Mouse (Mus musculus): ENCODE data around the gene Card11. TPM values are rescaled to one million over a fixed set of nuclear protein-coding genes. Genes with fewer than 3 reads are reported as not detected.

Card11 gene
- polyA plus RNA-seq, 1 experiment from 2014 or later = 0.25 TPM

DNA sequence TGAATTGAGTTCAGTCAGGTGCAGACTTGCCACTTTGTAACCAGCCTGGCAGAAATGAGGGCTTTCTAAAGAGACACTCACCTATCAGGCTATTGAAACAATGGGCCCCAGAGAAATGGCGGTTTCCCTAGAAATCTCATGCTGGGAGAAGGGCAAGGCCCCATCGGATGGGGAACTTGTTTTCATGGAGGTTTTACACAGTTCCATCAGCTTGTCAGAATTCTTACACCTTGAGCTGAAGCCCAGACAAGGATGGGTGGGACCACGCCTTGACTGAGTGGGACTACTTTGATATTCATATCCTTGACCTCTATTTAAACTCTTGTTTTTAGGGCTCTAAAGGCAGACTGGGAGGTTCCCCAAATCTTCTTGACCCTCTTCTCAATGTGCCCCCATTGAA is 33.9 kb upstream of the Card11 start:
- ATAC-seq (replicated peaks; ENCODE audit: insufficient number of reproducible peaks, low FRiP score, low TSS enrichment, low read depth) (no peak), DNase-seq (ENCODE audit: low spot score) (no peak)
- H3K4me3 ChIP-seq (ENCODE audit: low read depth, low read length) = no peak overlapping the region
- no peak overlapping the region for H3K4me2 ChIP-seq (ENCODE audit: low read depth, low read length)
- no peak overlapping the region for H3K27ac ChIP-seq (replicated peaks; ENCODE audit: low read depth, low read length)
- no peaks in the 10 kb centered on the region for H3K36me3 ChIP-seq (replicated peaks; ENCODE audit: control insufficient read depth, insufficient read depth, low read depth, low read length)
- H3K9ac ChIP-seq (replicated peaks; ENCODE audit: low read length) = no peak overlapping the region
- 81% methylated on average over 3 of the region's 3 CpGs for WGBS
- no peaks in the 10 kb centered on the region for H3K27me3 ChIP-seq (ENCODE audit: control insufficient read depth, insufficient read depth, low read length)
- no peaks in the 10 kb centered on the region for H3K9me3 ChIP-seq (replicated peaks; ENCODE audit: control insufficient read depth, low read length)
- H3K4me1 ChIP-seq (ENCODE audit: control insufficient read depth, insufficient read depth, low read length) = no peaks in the 10 kb centered on the region

DNA sequence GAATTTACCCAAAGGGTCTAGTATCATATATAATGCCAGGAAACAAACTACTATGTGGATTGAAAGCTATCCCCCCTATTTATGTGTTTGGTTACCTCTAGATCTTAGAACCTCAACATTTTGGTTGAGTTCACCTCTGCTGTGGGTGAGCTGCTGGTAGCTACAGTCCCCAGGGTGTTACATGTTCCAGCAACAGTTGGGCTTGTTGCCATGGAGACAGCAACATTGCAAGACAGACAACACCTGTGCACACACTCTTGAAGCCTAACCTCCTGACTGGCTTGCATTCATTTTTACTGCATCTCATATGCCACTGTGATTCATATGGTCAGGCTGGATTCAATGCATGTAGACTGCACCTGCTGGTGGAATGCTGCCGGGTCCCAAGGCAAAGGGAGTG is 32.6 kb upstream of the Card11 start:
- Histone ChIP-seq H3K9me3 (replicated peaks; ENCODE audit: control insufficient read depth, low read length) (no peaks in the 10 kb centered on the region), H3K4me3 (ENCODE audit: low read depth, low read length) (no peak overlapping the region), H3K36me3 (replicated peaks; ENCODE audit: control insufficient read depth, insufficient read depth, low read depth, low read length) (no peaks in the 10 kb centered on the region), H3K27ac (replicated peaks; ENCODE audit: low read depth, low read length) (no peak overlapping the region), H3K9ac (replicated peaks; ENCODE audit: low read length) (no peak overlapping the region), H3K4me2 (ENCODE audit: low read depth, low read length) (no peak overlapping the region), H3K27me3 (ENCODE audit: control insufficient read depth, insufficient read depth, low read length) (no peaks in the 10 kb centered on the region), H3K4me1 (ENCODE audit: control insufficient read depth, insufficient read depth, low read length) (no peaks in the 10 kb centered on the region)
- DNase-seq (ENCODE audit: low spot score) (no peak), ATAC-seq (replicated peaks; ENCODE audit: insufficient number of reproducible peaks, low FRiP score, low TSS enrichment, low read depth) (no peak)
- 81% methylated on average over 1 of the region's 1 CpGs for WGBS

DNA sequence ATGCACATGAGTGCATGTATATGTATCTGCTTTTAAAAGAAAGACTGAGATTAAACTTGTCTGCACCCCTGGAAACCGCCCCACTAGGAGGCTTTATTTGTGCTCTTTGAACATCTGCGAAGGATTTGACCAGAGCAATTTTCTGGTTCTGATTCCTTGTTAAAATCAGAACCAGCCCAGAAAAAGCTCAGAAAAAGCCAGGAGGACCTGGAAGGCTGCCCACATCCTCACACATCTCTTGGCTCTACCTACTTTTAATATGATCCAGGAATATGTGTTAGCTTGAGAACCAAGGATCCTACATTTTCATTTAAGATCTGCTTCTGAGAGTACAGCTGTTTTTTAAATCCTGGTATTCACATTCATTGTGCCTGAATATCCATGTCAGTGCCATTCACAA is 29.0 kb upstream of the Card11 start:
- 90% methylated on average over 2 of the region's 2 CpGs for WGBS
- no peak for DNase-seq (ENCODE audit: low spot score)

DNA sequence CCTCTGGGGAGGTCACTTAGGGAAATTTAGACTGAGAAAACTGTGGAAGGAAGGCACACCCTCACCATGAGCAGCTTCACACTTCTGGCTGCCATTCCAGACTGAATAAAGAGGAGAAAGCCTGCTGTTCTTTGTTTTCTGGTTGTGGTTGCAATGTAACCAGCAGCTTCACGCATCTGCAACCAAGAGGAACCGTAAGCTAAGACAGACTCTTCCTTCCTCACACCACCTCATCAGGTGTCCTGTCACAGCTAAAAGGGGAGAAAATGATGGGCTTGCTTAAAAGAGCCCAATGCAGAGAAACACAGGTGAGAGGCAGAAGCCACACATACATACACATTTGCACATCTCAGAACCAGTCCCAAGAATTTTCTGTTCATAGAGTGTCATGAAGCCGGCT is 25.3 kb upstream of the Card11 start:
- Histone ChIP-seq H3K4me1 (ENCODE audit: control insufficient read depth, insufficient read depth, low read length) (no peaks in the 10 kb centered on the region), H3K36me3 (replicated peaks; ENCODE audit: control insufficient read depth, insufficient read depth, low read depth, low read length) (no peaks in the 10 kb centered on the region), H3K4me3 (ENCODE audit: low read depth, low read length) (no peak overlapping the region), H3K4me2 (ENCODE audit: low read depth, low read length) (no peak overlapping the region), H3K9me3 (replicated peaks; ENCODE audit: control insufficient read depth, low read length) (no peaks in the 10 kb centered on the region), H3K9ac (replicated peaks; ENCODE audit: low read length) (no peak overlapping the region), H3K27ac (replicated peaks; ENCODE audit: low read depth, low read length) (no peak overlapping the region), H3K27me3 (ENCODE audit: control insufficient read depth, insufficient read depth, low read length) (no peaks in the 10 kb centered on the region)
- no peak for DNase-seq (ENCODE audit: low spot score)
- 92% methylated on average over 3 of the region's 3 CpGs for WGBS
- no peak for ATAC-seq (replicated peaks; ENCODE audit: insufficient number of reproducible peaks, low FRiP score, low TSS enrichment, low read depth)

More for the DNA sequence above, 29.0 kb upstream of the Card11 start:
- Histone ChIP-seq H3K9ac (replicated peaks; ENCODE audit: low read length) (no peak overlapping the region), H3K4me1 (ENCODE audit: control insufficient read depth, insufficient read depth, low read length) (no peaks in the 10 kb centered on the region), H3K4me2 (ENCODE audit: low read depth, low read length) (no peak overlapping the region), H3K4me3 (ENCODE audit: low read depth, low read length) (no peak overlapping the region), H3K27me3 (ENCODE audit: control insufficient read depth, insufficient read depth, low read length) (no peaks in the 10 kb centered on the region), H3K9me3 (replicated peaks; ENCODE audit: control insufficient read depth, low read length) (no peaks in the 10 kb centered on the region), H3K36me3 (replicated peaks; ENCODE audit: control insufficient read depth, insufficient read depth, low read depth, low read length) (no peaks in the 10 kb centered on the region), H3K27ac (replicated peaks; ENCODE audit: low read depth, low read length) (no peak overlapping the region)
- no peak for ATAC-seq (replicated peaks; ENCODE audit: insufficient number of reproducible peaks, low FRiP score, low TSS enrichment, low read depth)

DNA sequence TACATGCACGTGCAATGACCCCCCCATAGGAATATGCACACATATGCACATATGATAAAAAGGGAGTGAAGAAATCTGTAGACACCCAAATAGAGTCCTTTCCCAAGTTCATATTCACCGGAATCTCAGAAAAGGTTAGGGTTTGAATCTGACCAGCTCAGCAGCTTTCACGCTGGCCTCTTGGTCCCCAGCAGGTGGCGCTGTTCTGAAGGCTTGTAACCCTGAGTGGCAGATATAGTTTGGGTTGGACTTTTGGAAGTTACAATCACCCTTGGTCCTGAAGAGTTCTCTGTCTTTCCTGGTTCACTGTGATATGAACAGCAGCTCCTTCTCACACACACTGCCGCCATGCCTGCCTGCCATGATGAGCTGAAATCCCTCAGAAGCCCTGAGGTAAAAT is 24.1 kb upstream of the Card11 start:
- 66% methylated on average over 5 of the region's 5 CpGs for WGBS
- H3K4me1 ChIP-seq (ENCODE audit: control insufficient read depth, insufficient read depth, low read length) = no peaks in the 10 kb centered on the region
- ATAC-seq (replicated peaks; ENCODE audit: insufficient number of reproducible peaks, low FRiP score, low TSS enrichment, low read depth) = no peak
- DNase-seq (ENCODE audit: low spot score) = no peak
- no peak overlapping the region for H3K27ac ChIP-seq (replicated peaks; ENCODE audit: low read depth, low read length)
- no peak overlapping the region for H3K9ac ChIP-seq (replicated peaks; ENCODE audit: low read length)
- H3K4me2 ChIP-seq (ENCODE audit: low read depth, low read length) = no peak overlapping the region
- no peaks in the 10 kb centered on the region for H3K27me3 ChIP-seq (ENCODE audit: control insufficient read depth, insufficient read depth, low read length)
- no peaks in the 10 kb centered on the region for H3K36me3 ChIP-seq (replicated peaks; ENCODE audit: control insufficient read depth, insufficient read depth, low read depth, low read length)
- H3K4me3 ChIP-seq (ENCODE audit: low read depth, low read length) = no peak overlapping the region
- no peaks in the 10 kb centered on the region for H3K9me3 ChIP-seq (replicated peaks; ENCODE audit: control insufficient read depth, low read length)

DNA sequence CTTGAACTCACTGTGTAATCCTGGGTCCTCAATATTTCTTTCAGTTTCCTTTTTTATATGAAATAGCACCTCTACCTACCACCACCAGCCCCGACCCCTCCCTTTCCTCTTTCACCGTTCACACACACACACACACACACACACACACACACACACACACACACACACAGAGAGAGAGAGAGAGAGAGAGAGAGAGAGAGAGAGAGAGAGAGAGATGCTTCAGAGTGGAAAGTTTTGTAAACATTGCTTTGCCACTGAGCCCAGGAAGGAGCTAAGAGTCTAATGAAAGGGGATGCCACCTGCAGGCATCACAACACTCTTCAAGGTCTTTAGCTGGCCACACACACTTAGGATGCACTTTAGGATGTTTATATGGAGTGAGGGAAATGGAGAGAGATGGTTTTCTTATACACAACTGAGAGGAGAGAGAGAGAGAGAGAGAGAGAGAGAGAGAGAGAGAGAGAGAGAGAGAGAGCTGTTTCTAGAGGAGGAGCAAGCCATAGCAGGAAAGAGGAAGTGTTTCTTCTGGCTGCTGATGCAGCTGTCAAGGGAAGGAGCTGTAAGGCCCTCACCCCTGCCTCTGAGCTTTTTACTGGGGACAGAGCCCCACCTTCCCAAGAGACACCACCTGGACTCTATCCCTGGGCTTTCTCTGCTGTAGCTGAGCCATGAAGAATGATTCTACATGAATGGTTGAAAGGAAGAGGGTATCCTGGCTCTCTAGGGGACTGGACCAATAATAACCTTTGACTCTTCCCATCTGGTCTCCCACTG is 17.7 kb upstream of the Card11 start:
- H3K27me3 ChIP-seq (ENCODE audit: control insufficient read depth, insufficient read depth, low read length) = no peaks in the 10 kb centered on the region
- DNase-seq (ENCODE audit: low spot score) = no peak
- H3K27ac ChIP-seq (replicated peaks; ENCODE audit: low read depth, low read length) = no peak overlapping the region
- H3K9ac ChIP-seq (replicated peaks; ENCODE audit: low read length) = no peak overlapping the region
- no peaks in the 10 kb centered on the region for H3K36me3 ChIP-seq (replicated peaks; ENCODE audit: control insufficient read depth, insufficient read depth, low read depth, low read length)
- H3K9me3 ChIP-seq (replicated peaks; ENCODE audit: control insufficient read depth, low read length) = no peaks in the 10 kb centered on the region
- H3K4me2 ChIP-seq (ENCODE audit: low read depth, low read length) = no peak overlapping the region
- no peak for ATAC-seq (replicated peaks; ENCODE audit: insufficient number of reproducible peaks, low FRiP score, low TSS enrichment, low read depth)
- no peak overlapping the region for H3K4me3 ChIP-seq (ENCODE audit: low read depth, low read length)
- no peaks in the 10 kb centered on the region for H3K4me1 ChIP-seq (ENCODE audit: control insufficient read depth, insufficient read depth, low read length)
- 89% methylated on average over 2 of the region's 2 CpGs for WGBS

DNA sequence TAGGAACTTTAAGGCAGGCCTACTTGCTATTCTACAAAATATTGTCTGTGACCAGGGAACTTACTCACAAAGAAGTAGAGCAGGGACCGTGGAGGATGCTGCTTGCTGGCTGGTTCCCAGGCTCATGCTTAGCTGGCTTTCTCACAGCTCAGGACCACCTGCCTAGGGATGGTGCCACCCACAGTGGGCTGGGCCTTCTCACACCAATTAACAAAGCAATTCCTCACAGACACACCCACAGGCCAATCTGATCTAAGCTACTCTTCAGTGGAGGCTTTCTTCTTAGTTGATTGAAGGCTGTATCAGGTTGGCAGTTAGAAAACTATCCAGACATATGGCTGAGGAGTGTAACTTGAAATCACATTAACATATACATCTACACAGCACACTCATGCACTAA is 15.7 kb upstream of the Card11 start:
- no peak overlapping the region for H3K4me2 ChIP-seq (ENCODE audit: low read depth, low read length)
- 83% methylated on average over 1 of the region's 1 CpGs for WGBS
- no peak overlapping the region for H3K9ac ChIP-seq (replicated peaks; ENCODE audit: low read length)
- DNase-seq (ENCODE audit: low spot score) = no peak
- no peaks in the 10 kb centered on the region for H3K27me3 ChIP-seq (ENCODE audit: control insufficient read depth, insufficient read depth, low read length)
- no peaks in the 10 kb centered on the region for H3K36me3 ChIP-seq (replicated peaks; ENCODE audit: control insufficient read depth, insufficient read depth, low read depth, low read length)
- no peaks in the 10 kb centered on the region for H3K4me1 ChIP-seq (ENCODE audit: control insufficient read depth, insufficient read depth, low read length)
- H3K4me3 ChIP-seq (ENCODE audit: low read depth, low read length) = no peak overlapping the region
- H3K9me3 ChIP-seq (replicated peaks; ENCODE audit: control insufficient read depth, low read length) = no peaks in the 10 kb centered on the region
- H3K27ac ChIP-seq (replicated peaks; ENCODE audit: low read depth, low read length) = no peak overlapping the region
- ATAC-seq (replicated peaks; ENCODE audit: insufficient number of reproducible peaks, low FRiP score, low TSS enrichment, low read depth) = no peak

DNA sequence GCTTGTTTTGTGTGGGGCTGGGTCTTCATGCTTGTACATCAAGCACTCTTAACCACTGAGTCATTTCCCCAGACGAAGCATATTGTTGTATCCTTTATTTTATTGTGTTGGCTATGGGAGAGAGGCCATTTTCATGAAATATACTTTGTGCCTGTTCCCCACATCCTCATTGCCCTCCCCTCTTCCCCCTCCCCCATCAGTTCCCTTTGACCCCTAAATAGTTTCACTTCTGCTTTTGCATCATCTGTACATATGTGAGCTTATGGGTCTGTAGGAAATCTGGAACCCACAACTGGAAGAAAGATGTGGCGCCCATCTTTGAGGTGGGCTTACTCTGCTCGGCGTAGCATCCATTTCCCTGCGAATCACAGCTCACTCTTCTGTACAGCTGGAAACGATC is 13.8 kb upstream of the Card11 start:
- 89% methylated on average over 6 of the region's 6 CpGs for WGBS
- no peak overlapping the region for H3K27ac ChIP-seq (replicated peaks; ENCODE audit: low read depth, low read length)

More for the DNA sequence above, 13.8 kb upstream of the Card11 start:
- Histone ChIP-seq H3K9me3 (replicated peaks; ENCODE audit: control insufficient read depth, low read length) (no peaks in the 10 kb centered on the region), H3K4me1 (ENCODE audit: control insufficient read depth, insufficient read depth, low read length) (no peaks in the 10 kb centered on the region), H3K36me3 (replicated peaks; ENCODE audit: control insufficient read depth, insufficient read depth, low read depth, low read length) (no peaks in the 10 kb centered on the region), H3K27me3 (ENCODE audit: control insufficient read depth, insufficient read depth, low read length) (no peaks in the 10 kb centered on the region), H3K4me2 (ENCODE audit: low read depth, low read length) (no peak overlapping the region), H3K9ac (replicated peaks; ENCODE audit: low read length) (no peak overlapping the region), H3K4me3 (ENCODE audit: low read depth, low read length) (no peak overlapping the region)
- ATAC-seq (replicated peaks; ENCODE audit: insufficient number of reproducible peaks, low FRiP score, low TSS enrichment, low read depth) = no peak
- no peak for DNase-seq (ENCODE audit: low spot score)
